Mouse (Mus musculus) ES-E14 (cell line): ENCODE data around the gene Gstp1.

Source experiments
- CHD2 ChIP-seq: IDR thresholded peaks from 2 replicates; pipeline ENCODE4 v1.6.1; 2014; ENCODE audit warnings: mild to moderate bottlenecking, low read depth, low read length, inconsistent platforms
- ZC3H11A ChIP-seq: IDR thresholded peaks from 2 replicates; pipeline ENCODE4 v1.6.1; 2012; ENCODE audit warnings: low read depth, mild to moderate bottlenecking, inconsistent platforms, low read length, borderline replicate concordance
- ZNF384 ChIP-seq: IDR thresholded peaks from 2 replicates; pipeline ENCODE4 v1.6.1; 2012; ENCODE audit warnings: low read depth, low read length, inconsistent platforms

- TF ChIP-seq ZC3H11A: no peak
- TF ChIP-seq ZNF384: no peak
- no peak for TF ChIP-seq CHD2
Observed at GRCm38 (mm10) chr19:4079594-4079993, 41.8 kb upstream of the Gstp1 start.
